Mouse (Mus musculus) mouse trophoblast stem cell (cell line): Measurements from ENCODE around the gene Zfp385a.

ENCODE experiments used
- in situ Hi-C, 2 experiments: fragments of 300-500 bp; cut with MseI, MboI; formaldehyde crosslinking; loops; 2 replicates in 1 of 2; 3 replicates in 1 of 2; pipeline ENCODE4 v1.15.1; 2025

The Zfp385a gene

DNA sequence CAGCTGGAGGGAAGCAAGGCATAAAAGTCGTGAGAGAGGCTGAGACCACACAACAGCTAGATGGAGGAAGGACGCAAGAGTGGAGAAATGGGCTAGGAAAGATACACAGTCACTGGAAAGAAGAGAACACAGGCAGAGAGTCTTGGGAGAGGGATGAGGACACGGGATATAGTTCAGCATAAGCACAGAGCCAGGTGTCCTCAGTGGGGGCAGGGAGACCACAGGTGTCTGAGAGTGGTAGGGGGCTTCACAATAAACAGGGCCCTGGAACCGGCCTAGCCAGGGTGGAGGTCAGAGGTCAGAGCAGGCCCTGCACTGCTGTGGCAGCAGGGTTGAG, 1.1 kb downstream of the Zfp385a start:
- in situ Hi-C loops, result no loop called here

DNA sequence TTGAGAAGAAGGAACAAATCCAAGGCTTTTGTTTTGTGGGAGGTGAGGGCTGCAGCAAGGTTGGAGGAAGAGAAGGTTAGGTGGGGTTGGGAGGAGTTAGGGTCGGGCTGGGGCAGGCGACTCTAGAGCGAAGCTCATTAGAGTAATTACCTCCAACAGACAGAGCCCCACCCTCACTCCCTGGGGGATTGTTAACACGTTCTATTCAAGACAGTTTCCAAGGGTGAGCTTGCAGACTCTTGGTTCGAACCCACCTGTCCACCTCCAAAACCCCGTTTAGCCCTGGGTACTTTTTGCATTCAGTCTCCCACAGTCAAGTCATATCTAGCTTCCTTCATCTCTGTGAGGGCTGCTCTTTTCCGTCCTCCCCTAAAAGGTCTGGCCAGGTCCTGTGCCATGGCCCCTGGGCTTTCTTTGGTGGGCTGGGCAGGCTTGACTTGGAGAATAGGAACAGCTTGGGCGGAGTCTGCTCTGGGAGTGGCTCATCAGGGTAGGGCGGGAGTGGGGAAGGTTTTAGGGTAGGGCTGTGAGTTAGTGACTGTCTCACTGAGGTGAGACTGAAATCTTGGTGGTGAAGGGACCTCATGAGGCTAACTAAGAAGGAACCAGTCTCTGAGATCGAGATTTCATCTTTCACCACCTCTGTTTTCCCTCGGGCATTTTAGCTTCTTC, 2.8 kb downstream of the Zfp385a start:
- in situ Hi-C loops, result no loop called here

DNA sequence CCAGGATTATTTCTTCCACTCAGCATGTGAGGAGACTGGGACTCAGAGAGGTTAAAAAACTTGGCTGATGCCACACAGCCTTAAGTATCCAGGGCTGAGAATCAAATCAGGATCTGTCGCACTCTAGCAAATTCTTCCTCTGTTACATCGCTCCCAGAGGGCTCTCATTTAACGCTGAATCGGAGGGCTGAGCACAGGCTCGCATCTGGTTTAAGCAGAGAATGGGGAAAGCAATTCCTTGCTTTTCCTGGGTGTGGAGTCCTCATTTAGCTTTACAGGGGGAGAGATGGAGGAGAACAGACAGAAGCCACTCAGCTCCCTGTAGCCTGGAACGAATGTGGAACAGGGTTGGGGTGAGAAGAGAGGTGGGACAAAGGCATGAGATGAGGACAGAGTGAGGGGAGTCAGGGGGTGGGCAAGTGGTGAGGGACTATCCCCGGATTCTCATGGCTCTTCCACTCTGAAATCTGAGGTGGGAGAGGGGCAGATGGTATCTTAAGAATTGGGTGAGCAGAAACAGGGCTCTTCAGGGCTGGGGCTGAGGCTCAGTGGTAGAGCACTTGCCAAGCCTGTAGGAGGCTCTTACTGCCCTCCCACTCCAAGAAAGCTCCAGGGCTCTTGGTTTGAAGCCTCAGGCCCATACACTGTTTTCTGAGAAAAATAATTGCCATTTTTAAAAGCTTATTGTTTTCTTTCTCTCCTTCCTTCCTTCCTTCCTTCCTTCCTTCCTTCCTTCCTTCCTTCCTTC, 4.2 kb downstream of the Zfp385a start:
- in situ Hi-C loops, result no loop called here

DNA sequence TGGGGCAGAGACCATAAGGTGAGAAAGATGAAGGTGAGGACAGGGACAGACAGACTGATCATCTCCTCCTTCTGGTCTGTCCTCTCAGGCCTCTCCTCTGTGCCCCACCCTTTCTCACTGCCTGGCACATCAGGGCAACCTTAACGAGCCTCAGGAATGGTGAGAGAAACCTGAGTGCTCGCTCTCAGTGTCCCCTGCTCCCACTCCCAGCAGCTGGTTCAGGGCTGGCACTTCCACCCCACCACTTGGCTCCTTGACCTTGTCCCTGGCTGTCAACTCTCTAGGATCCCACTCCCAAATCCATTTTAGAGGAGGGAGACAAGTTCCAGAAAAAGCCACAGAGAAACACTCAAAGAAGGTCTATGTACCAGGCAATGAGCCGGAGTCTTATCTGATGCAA, 4.9 kb downstream of the Zfp385a start:
- in situ Hi-C loops, result no loop called here

DNA sequence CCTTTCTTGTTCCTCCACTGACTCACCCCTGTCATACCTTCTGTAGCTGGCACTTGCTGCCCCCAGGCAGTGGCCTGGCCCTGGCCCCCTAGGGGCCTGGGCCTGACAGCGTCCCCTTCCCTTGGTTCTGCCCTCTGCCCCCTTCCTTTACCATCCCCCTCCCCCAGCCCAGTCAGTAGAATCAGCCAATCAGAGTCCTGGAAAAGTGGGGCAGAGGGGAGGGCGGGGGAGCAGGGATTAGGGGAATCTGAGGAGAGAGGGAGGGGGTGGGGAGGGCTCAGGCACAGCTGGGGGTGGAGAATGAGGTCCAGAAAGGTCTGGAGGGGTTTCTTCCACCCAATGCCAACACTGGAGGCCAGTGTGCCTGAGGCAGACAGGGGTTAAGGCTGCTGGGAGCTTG, 5.7 kb downstream of the Zfp385a start:
- in situ Hi-C loops, result no loop called here

DNA sequence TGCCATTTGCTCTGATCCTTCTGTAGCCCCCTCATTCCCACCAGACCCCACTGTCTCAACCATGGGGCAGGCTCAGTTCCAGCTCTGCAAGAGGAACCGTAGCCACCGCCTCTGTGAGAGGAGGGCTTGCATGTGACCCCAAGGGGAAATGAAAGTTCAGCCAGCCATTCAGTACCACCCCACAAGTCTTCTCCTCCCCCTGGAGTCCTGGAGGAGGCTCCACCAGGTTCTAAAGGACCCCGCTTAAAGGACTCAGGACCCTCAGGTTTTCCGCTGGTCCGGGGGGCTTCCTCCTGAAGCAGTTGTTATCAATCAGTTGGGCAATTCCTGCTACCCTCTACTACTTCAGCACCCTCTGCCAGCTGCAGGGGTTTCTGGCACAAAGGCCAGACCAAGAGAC, 6.2 kb downstream of the Zfp385a start:
- in situ Hi-C loops, result no loop called here

DNA sequence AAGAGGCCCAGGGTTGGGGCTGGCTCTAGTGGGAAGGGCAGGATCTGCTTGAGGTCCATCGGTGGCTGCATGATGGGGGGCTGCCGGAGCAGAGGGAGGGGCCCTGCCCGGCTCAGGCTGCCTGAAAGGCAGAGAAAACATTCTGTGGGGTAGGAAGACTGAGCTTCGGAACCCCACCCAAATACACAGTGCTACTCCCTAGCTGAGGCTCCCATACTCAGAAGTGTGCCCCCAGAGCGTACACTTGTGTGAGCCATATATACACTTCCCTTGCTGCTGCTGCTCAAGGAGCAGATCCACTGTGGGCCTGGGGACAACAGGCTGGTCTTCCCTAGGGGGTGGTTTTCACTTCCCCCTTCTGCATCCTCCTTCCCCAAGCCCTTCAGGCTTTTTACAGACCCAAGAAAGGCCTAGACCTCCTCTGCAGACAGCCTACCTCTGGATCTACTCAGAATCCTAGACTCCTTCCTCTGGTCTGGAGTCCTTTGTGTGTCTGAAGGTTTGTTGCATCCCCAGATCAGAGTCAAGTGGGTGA, 6.7 kb downstream of the Zfp385a start:
- in situ Hi-C loops, result no loop called here

DNA sequence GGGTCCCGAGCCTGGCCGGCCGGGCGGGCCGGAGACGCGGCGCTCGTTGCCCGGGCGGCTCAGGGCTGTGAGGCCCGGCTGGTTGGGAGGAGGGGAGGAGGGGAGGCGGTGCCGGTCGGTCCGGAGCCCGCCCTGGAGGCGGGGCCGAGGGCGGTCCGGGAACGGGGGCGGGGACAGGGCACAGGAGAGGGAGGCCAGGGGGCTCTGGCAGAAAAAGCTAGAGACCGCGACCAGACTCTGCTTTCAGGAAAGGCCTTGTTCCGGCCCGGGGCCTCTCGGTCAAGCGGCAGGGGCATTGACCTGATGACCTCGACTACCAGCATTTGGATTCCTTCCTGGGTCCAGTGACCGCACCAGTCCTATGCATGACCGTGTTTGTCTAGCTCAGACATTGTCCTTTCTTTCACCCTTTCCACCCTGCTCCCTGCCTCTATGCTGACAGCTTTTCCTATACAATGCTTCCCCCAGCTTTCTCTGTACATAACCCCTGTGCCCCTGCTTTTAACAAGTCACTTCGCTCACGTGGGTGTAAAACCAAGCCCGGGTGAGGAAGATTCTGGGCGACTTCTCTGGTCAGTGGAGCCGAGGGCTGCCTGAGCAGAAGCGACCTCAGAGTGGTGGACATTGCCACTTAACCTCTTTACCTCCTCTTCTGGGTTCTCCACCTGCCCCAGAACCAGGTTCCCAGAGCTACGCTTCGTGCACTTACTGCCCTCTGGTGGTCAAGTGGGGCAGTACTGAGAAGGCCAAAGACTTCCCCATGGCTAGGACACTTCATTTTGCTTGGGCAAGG, 16.2 kb downstream of the Zfp385a start:
- in situ Hi-C loops, result no loop called here

DNA sequence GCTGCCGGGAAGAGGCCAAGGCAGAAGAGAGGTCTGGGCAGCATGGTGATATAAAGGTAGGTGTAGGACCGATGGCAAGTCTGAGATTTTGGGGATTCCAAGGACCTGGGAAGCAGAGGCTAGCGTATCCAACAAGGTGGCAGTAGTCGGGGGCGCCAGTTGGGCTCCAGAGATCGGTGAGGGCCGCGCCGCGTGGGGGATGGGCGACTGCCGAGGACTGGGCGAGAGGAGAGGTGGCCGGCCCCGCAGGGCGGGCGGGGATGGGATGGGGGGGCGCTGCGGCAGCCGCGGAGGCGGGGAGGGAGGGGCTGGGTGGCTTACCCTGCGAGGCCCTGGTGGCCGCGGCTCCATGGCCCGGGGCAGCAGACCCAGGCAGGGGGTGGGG, 16.8 kb downstream of the Zfp385a start:
- in situ Hi-C loops, result no loop called here

DNA sequence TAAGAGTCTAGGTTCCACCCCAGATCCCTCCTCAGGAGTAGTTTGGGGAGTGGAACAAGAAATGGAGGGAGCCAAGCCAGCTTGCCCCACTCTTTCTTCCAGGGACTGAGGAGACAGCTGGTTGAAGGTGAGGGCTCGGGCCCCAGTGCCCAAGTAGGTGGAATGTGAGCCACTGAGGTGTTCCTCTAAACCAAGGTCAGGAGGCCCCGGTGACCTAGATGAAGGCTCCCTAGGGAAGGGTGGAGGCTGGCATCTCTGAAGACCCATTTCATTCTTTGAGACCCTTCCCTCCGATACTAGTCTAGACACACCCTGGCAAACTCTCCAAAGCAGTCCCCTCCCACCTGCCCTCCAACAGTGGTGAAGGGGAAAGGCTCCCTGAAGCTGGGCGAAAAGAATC, 17.5 kb downstream of the Zfp385a start:
- in situ Hi-C loops, result no loop called here

DNA sequence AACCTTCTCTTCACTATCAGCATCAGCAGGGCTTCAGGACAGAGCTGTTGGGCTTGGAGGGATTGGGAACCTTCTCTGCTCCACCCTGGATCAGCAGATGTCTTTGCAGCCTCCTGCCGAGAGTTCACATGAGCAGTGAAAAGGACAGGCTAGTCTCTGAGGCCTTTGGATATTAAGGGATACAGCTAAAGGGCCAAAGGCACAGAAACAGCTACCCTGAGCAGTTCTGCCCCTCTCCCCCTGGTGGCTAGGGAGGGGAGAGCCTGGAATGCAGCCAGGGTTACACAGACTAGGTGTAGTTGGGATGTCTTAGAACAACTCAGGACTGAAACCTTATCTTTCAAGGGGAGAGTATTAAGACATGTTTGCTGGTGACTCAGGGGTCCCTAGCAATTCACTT, 18.8 kb downstream of the Zfp385a start:
- in situ Hi-C loops, result no loop called here

DNA sequence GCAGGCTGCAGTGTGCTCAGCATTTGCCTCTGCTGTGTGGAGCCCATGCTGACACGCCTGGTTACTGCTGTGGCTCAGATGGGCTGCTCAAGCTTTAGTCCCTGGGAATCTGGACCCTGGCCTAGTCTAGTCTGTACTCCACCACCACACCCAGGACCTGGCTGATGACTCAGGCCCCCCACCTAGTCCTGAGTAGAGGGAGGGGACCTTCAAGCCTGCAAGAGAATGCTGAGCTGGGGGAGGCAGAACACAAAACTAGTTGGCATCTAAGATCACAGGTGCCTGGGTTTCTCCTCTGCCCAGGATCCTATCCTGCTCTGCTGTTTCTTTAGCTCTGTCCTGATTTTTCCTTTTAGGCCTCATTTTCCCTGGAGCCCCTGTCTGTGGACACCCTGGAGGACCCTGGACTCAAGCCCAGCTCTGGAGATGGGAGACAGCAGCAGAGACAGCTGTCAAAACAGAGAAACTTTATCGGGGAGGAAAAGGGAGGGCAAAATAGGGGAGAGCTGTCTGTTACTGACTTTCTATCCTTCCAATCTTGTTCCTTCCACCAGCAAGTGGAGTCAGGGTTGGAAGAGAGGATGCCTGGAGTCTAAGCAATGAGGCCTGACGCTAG, 21.6 kb downstream of the Zfp385a start:
- in situ Hi-C loops, result no loop called here

DNA sequence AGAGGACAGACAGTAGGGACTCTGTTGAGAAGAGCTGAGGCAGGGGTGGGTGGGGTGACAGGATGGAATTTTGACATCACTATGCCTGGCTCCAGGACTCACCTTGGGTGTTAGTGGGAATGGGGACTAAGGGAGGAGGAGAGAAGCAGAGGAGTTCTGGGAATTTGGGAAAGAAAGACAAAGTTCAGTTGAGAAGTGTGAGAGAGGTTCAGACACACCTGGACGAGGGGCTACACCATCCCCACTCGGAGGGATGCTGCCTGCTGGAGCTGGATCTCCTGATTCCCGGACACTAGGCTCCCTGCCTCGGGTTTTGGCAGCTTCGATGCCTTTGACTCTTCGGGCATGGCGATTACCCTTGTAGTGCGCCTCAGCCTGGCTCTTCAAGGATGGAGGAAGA, 22.2 kb downstream of the Zfp385a start:
- in situ Hi-C loops, result no loop called here

DNA sequence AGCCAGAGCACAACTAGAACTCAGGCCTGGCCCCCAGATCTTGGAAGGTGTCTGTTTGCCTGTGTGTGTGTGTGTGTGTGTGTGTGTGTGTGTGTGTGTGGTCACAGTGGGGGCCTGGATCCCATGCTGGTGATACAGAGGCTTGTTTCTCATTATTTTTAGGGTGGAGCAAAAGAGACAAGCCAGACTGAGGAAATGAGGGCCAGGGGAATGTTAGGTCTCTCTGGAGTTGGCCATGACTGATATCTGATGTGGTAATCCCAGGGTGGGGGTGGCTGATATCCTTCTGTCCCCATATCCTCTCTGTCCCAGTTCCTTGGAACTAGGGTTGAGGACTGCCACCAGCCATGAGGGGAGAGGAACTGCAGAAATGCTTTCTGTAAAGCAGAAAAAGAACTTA, 22.8 kb downstream of the Zfp385a start:
- in situ Hi-C loops, result no loop called here

DNA sequence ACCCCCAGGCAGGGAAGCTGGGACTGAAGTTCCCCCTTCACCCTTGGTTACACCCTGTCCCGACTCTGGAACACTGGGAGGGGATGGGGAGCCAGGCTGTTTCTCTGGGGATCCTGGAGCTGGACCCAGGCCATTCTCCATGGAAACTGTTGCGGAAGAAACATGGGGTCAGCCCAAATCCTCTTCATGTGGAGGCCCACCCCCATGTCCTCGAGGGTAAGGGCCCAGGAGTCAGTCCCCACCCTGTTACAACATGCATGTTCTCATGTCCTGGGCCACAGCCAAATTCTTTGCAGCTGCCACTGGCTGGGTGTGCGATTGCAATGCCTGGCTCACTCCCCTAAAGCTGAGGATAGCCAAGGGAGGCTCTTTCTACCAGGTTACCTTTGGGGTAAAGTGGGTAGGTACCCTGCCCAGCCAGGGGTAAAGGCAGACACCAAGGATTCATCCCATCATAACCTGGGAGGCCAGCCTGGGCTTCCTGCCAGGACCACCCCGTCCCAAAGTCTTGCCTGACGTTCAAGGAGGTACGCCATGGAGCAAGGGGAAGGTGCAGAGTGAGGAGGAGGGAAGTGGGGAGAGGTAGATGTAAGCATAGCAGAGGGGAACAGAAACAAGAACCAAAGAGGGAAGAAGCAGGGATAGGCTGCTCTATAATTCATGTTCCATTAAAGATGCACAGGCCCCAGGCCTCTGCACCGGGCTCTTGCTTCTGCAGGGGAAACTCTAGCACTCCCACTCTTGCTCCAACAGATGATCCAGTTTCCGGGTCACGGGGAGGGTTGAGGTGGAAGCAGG, 23.7 kb downstream of the Zfp385a start:
- in situ Hi-C loops, result no loop called here

DNA sequence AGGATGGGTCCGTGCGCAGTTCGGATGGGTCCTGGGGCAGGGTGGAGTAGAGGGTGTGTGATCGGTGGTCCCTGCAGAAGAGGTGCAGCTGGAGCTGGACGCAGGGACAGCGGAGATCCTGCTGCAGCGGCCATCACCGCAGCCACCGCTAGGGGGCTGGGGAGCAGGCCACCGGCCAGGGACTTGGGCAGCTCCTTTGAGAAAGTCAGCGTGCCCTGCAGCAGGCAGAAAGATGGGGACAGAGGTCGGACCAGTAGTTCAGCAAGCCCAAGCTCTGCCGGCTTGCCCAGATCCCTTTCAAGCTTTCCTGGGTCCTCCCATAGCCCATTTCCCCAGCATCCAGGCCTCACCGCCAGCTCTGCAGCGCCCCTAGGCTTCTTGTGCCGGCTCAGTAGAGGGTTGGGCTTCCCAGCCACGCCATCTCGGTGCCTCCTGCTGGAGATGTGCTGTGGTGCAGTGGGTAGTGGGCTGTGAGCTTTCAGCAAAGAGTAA, 24.8 kb downstream of the Zfp385a start:
- in situ Hi-C loops, result no loop called here

DNA sequence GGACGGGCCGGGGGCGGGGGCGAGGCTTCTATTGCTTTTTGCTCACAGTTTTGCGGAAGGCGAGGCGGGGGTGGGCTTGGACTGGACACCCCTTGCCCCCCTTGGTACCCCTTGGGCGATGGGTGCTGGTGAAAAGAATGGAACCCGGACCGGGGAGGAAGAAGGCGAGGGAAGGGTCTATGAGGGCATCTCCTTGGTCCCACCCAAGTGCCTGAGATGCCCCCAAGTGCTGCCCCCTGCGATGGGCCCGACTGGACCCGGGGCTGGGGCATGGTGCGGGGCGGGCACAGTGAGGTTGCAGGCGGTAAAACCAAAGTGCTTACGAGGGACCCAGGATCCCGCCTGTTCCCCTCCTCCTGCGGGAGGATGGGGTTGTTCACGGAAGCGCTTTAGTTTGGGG, 25.7 kb downstream of the Zfp385a start:
- in situ Hi-C loops, result no loop called here

DNA sequence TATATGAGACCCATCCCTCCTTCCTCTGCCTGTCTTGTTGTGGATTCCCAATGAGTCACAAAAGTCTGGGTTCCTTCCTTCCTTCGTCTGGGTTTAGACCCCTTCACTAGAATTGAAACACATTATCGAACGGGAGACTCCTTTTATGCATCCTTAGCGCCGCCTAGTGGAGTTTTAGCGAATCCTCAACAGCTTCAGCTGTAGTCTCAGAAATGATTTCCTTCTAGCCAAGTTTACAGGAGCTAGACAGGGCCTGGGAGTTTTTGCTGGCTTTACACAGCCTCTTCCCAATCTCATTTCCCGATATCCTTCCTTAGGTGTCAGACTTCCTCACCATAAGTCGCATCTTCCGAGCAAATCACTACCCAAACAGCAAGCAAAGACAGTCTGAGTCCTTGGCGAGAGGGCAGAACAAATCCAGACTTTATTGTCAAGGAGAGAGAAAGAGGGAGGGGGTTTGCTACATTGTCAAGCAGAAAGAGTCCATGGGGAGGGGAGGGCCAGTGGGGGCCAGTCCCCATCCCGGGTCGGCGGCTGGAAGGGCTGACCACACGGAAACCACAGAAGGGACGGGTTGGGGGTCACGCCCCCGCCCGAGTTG, 26.3 kb downstream of the Zfp385a start:
- in situ Hi-C loops, result no loop called here

DNA sequence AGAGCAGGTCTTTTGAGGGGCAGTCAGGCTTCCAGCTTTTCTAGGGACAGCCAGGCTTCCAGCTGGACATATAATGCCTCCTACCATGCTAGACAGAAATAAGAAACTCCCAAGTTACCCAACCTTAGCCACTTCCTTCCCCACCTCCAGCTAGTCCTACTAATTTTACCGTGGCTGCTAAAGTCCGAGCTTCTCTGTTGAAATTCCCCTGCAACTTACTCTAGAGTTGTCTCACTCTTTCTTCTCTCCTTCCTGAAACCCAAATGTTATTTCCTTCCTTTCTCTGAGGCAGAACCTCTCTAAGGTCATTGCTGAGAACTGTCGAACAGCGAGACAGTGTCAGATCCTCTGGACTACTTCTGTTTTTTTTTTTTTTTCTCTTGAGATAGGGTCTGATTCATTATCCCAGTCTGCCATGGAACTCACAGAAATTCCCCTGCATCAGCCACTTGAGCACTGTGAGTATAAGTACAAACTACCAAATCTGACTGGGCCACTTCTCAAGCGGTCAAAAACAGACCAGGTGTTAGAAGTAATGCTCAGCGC, 29.5 kb downstream of the Zfp385a start, which contains the start of gene Gpr84:
Gpr84 (minus strand) TSS at position 248 of the 546 bp plus-strand sequence.
- in situ Hi-C loops, result no loop called here

DNA sequence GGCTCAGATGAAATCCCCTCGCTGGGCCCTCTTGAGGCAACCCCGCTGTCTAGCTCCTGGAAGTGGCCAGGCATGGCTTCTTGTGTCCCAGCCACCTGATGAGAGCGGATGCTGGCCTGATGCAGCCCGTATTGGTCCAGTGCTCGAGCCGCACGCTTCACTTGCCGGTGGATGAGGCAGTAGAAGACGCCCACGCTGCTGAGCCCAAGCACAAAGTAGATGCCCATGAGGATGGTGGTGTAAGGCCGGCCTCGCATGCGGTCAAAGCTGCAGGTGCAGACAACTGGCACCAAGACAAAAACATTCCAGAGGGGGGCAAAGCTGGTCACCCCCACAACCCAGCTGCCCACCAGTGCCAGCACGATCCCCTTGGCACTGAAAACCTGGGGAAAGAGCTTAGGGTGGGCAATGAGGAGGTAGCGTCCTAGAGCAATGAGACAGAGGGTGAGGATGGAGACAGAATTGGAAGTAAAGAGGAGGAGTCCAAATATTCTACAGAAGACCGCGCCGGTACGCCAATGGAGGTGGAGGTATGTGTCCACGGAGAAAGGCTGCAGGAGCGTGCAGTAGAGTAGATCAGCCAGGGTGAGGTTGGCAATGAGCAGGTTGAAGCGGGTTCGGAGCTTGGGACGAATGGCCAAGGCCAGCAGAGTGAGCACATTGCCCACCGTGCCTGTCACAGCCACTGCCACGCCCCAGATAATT, 30.9 kb downstream of the Zfp385a start:
- in situ Hi-C loops, result no loop called here
